Comparison of ENCODE assay signal across 8 mouse cellular contexts in the genomic region with DNA sequence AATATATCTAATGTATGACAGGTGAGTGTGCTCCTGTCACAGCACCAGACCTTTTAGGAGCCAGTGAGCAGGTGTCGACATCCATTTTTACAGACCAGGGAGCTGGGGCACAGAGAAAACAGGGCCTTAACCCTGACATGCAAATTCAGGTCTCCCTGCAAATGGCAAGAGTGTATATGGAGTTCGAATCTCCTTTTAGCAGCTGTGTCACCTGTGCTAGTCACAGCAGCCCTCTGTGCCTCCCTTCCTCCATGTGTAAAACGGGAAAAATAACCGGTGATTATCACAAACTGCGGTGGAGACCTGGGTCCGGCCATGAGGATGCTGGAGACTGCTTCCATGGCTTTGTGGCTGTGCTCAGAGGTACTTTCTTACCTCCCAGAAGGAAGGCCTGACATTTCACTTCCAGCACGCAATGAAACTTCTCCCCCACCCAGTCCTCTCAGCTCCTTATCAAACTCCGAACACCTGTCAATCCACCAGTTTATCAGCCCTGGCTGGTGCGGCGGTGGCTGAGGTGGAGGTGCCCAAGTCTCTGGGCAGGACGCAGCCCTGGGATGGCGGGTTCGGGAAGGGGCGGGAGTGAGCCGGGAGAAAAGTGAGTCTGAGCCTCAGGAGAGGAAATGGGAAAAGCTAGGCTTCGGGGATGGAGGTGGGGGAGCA. TPM values are rescaled to one million over a fixed set of nuclear protein-coding genes. Genes with fewer than 3 reads are reported as not detected.
DNase-seq lines count a peak whose midpoint lies in the region; ATAC-seq and TF ChIP-seq lines count a peak whose summit lies in the region.
"Had no signal": no experiment of that assay in that cellular context is flagged by ENCODE, and none has a peak within 500 bp of the region (broad histone marks: within the 10 kb centered on the region; RNA-seq: fewer than 3 reads in every experiment).

No protein-coding gene starts in this region.

- DNase-seq in kidney, postnatal 10 days = peak; percentile 42
- no peak for DNase-seq in kidney, adult 9 months
- peak; percentile 90 for DNase-seq in c-Kit-positive CD71-positive TER-119-negative erythroid progenitor cells, embryonic 14.5 days (ENCODE audit: low read depth)
- DNase-seq in intestine, embryonic 14.5 days (ENCODE audit: low spot score) = no peak
- no peak for DNase-seq in spleen, adult 2 months (ENCODE audit: low read depth in 1 of 2, low spot score in 2 of 2)
- no peak for DNase-seq in right cerebral cortex, adult 2 months (ENCODE audit: low spot score in 2 of 2)
- no peak for DNase-seq in natural killer cell, adult 2 months (ENCODE audit: low spot score in 2 of 2)
- DNase-seq: heart, postnatal 10 days had no signal

- H3K36me3 ChIP-seq in intestine, embryonic 14.5 days (ENCODE audit: control insufficient read depth, insufficient read depth, low read length) = no peaks in the 10 kb centered on the region
- H3K36me3 ChIP-seq in spleen, adult 2 months (ENCODE audit: control insufficient read depth, insufficient read depth, low read length) = no peaks in the 10 kb centered on the region

- no peaks in the 10 kb centered on the region for H3K9me3 ChIP-seq in intestine, embryonic 14.5 days (ENCODE audit: control insufficient read depth, low read length)

- no peak for TF ChIP-seq CTCF in spleen, adult 2 months (IDR thresholded peaks at IDR 0.05; ENCODE audit: extremely low read depth, insufficient read depth, insufficient read length, insufficient replicate concordance)

- peak overlapping the region; percentile 34 for H3K4me2 ChIP-seq in intestine, embryonic 14.5 days (ENCODE audit: low read length)

- H3K4me3 ChIP-seq in intestine, embryonic 14.5 days (ENCODE audit: low read depth, low read length) = no peak overlapping the region
- H3K4me3 ChIP-seq in spleen, adult 2 months (ENCODE audit: extremely low read depth, insufficient read depth, insufficient read length) = no peak overlapping the region

- no peak overlapping the region for H3K27ac ChIP-seq in intestine, embryonic 14.5 days (ENCODE audit: low read depth)
- H3K27ac ChIP-seq in spleen, adult 2 months (ENCODE audit: insufficient read depth, low read length) = peak overlapping the region; percentile 40

- peaks cover 17% of the 10 kb centered on the region for H3K27me3 ChIP-seq in intestine, embryonic 14.5 days (replicated peaks; ENCODE audit: control insufficient read depth, insufficient read depth, low read length)
- H3K27me3 ChIP-seq in spleen, adult 2 months (ENCODE audit: control insufficient read depth, insufficient read depth, low read length) = peaks cover 1% of the 10 kb centered on the region; the same call in 1 of the 2 replicates

- ATAC-seq in intestine, embryonic 14.5 days (replicated peaks; ENCODE audit: low FRiP score, low TSS enrichment, low read depth) = no peak

- 10% methylated on average over 16 of the region's 16 CpGs for WGBS in intestine, embryonic 14.5 days
- whole genome bisulfite sequencing in spleen, adult 2 months = 41% methylated on average over 16 of the region's 16 CpGs

- H3K9ac ChIP-seq in intestine, embryonic 14.5 days (ENCODE audit: low read length) = no peak overlapping the region

- peaks cover 8% of the 10 kb centered on the region; the same call in 1 of the 2 replicates for H3K4me1 ChIP-seq in intestine, embryonic 14.5 days (replicated peaks; ENCODE audit: control insufficient read depth, insufficient read depth, low read length)
- H3K4me1 ChIP-seq in spleen, adult 2 months (ENCODE audit: control insufficient read depth, insufficient read depth, insufficient read length) = no peaks in the 10 kb centered on the region

- TF ChIP-seq POLR2A in spleen, adult 2 months (IDR thresholded peaks at IDR 0.05; ENCODE audit: low read depth, low read length) = no peak

RNA-seq across cellular contexts. Expression of a gene that starts 4.9 kb away (rescaled TPM):
- polyA plus RNA-seq in intestine, embryonic 14.5 days (2014; fragmentation: Nextera tagmentation; extraction: Ambion mirVana) = 0.89 and 1.1 TPM in 2 replicates
- polyA plus RNA-seq in spleen, adult 2 months (2012; rRNA removed) = 69.5 and 84.0 TPM in 2 replicates

RNA-seq across cellular contexts. Expression of a gene that starts 16.1 kb away (rescaled TPM):
- 34.2 and 35.8 TPM in 2 replicates for polyA plus RNA-seq in intestine, embryonic 14.5 days (2014; fragmentation: Nextera tagmentation; extraction: Ambion mirVana)
- polyA plus RNA-seq in spleen, adult 2 months (2012; rRNA removed) = 6.5 and 8.5 TPM in 2 replicates

RNA-seq across cellular contexts. Expression of a gene that starts 45.6 kb away (rescaled TPM):
- 152 and 159 TPM in 2 replicates for polyA plus RNA-seq in intestine, embryonic 14.5 days (2014; fragmentation: Nextera tagmentation; extraction: Ambion mirVana)
- 83.2 and 90.6 TPM in 2 replicates for polyA plus RNA-seq in spleen, adult 2 months (2012; rRNA removed)

RNA-seq across cellular contexts. Expression of a gene that starts 54.2 kb away (rescaled TPM):
- polyA plus RNA-seq in intestine, embryonic 14.5 days (2014; fragmentation: Nextera tagmentation; extraction: Ambion mirVana) = 400 and 437 TPM in 2 replicates
- polyA plus RNA-seq in spleen, adult 2 months (2012; rRNA removed) = 691 and 1,139 TPM in 2 replicates

Comparison
In these comparisons a context has a peak if more than half of its experiments do, and no peak if none do; other contexts are left out.
1. DNase-seq: peak in kidney, postnatal 10 days (single experiment) and c-Kit-positive CD71-positive TER-119-negative erythroid progenitor cells, embryonic 14.5 days (single experiment); none in kidney, adult 9 months (single experiment), intestine, embryonic 14.5 days (single experiment), spleen, adult 2 months (0 of 2), right cerebral cortex, adult 2 months (0 of 2) and natural killer cell, adult 2 months (0 of 2).
2. RNA of a gene that starts 4.9 kb away (polyA plus RNA-seq): 69.5 to 84.0 TPM in spleen, adult 2 months; 0.89 to 1.1 TPM in intestine, embryonic 14.5 days; every median in the first group is over 10 times any median in the second.